Mouse (Mus musculus) forebrain, embryonic 16.5 days (tissue): Measurements from ENCODE around the gene Pla2g4d. TPM values are rescaled to one million over a fixed set of nuclear protein-coding genes. Genes with fewer than 3 reads are reported as not detected.

ENCODE experiments used
- ATAC-seq: fragments of 200-750 bp; cut with Nextera tagmentation; 2 replicates; pipeline ENCODE4 v1.8.0; 2017; ENCODE audit warnings: mild to moderate bottlenecking, moderate library complexity
- H3K27ac ChIP-seq: fragments of 300-500 bp; sonication (generic); 2 replicates; pipeline ENCODE4 v1.5.1; 2014; ENCODE audit warnings: low read length, control low read depth
- H3K27me3 ChIP-seq: fragments of 300-500 bp; sonication (generic); replicated peaks from 2 replicates; pipeline ENCODE4 v1.6.1; 2014; ENCODE audit warnings: low read length; ENCODE audit not compliant: control insufficient read depth, insufficient read depth
- H3K36me3 ChIP-seq: fragments of 300-500 bp; sonication (generic); 2 replicates; pipeline ENCODE4 v1.6.1; 2014; ENCODE audit not compliant: control insufficient read depth, insufficient read depth
- H3K4me1 ChIP-seq: fragments of 300-500 bp; sonication (generic); replicated peaks from 2 replicates; pipeline ENCODE4 v1.6.1; 2014; ENCODE audit warnings: low read length; ENCODE audit not compliant: control insufficient read depth, insufficient read depth
- H3K4me2 ChIP-seq: fragments of 300-500 bp; sonication (generic); 2 replicates; pipeline ENCODE4 v1.6.1; 2014; ENCODE audit warnings: mild to moderate bottlenecking, low read length, control low read depth
- H3K4me3 ChIP-seq: fragments of 300-500 bp; sonication (generic); replicated peaks from 2 replicates; pipeline ENCODE4 v1.5.1; 2014; ENCODE audit warnings: mild to moderate bottlenecking, low read length, control low read depth
- H3K9ac ChIP-seq: fragments of 300-500 bp; sonication (generic); replicated peaks from 2 replicates; pipeline ENCODE4 v1.6.1; 2014; ENCODE audit warnings: low read depth, low read length, control low read depth
- H3K9me3 ChIP-seq: fragments of 300-500 bp; sonication (generic); 2 replicates; pipeline ENCODE4 v1.6.1; 2016; ENCODE audit warnings: low read length; ENCODE audit not compliant: control insufficient read depth
- WGBS: fragments of 180-500 bp; shearing (Covaris S2); extraction: QIAGEN DNeasy Blood & Tissue Kit; methylation state at CpG from one replicate; pipeline ENCODE4 v1.1.7; 2014; 5-methylcytosine and 5-hydroxymethylcytosine counted together
- polyA plus RNA-seq: library from polyadenylated mRNA; unstranded; fragments of >200 nt; fragmentation: Nextera tagmentation; extraction: Ambion mirVana; gene quantifications from 2 replicates; pipeline ENCODE4 v1.2.1, GENCODE M21; 2015

The Pla2g4d gene
- polyA plus RNA-seq, 1 experiment from 2014 or later: not detected

DNA sequence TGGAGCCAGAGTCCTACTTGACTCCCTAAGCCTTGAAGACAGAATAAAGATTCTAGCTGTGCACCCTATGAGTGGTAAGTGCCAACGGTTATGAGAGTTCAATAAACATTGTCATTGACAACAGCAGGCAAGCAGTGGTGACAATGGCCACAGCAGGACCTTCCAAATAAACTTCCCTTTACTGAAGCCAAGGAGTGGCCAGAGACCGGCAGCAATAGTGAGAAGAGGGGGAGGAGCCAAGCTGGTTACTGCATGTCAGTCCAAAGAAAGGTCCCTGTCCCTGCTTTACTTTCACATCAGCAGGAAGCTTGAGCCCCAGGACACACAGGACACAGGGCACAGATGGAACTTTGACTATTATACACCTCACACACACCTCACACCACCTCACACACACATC is 7.2 kb upstream of the Pla2g4d start:
- H3K9ac ChIP-seq: no peak overlapping the region
- 8% methylated on average over 2 of the region's 2 CpGs for WGBS
- H3K4me2 ChIP-seq: no peak overlapping the region
- no peak overlapping the region for H3K4me3 ChIP-seq
- no peaks in the 10 kb centered on the region for H3K4me1 ChIP-seq
- no peaks in the 10 kb centered on the region for H3K9me3 ChIP-seq
- H3K27ac ChIP-seq: no peak overlapping the region
- ATAC-seq: no peak
- H3K27me3 ChIP-seq: no peaks in the 10 kb centered on the region
- no peaks in the 10 kb centered on the region for H3K36me3 ChIP-seq

DNA sequence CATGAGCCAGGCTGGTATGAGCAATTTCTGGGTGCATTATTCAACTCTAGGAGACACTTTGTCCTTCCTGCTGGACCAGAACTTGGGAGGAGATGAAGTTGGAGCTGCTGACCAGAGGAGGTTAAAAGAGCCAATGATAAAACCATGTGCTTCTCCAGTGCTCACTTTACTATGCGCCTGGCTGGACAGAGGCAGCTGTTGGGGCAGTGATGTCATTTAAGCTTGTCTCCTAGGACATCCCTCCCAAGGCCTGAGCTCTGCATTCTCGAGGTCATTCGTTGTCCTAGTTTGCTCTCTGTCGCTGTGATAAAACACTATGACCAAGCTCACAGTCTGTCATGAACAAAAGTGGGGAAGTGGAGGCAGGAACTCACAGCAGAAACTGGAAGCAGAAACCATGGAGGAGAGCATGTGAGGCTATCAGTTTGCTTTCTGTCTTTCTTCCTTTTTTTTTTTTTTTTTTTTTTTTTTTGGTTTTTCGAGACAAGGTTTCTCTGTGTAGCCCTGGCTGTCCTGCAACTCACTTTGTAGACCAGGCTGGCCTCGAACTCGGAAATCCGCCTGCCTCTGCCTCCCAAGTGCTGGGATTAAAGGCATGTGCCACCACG is 2.6 kb upstream of the Pla2g4d start:
- Histone ChIP-seq H3K27me3 (no peaks in the 10 kb centered on the region), H3K9me3 (no peaks in the 10 kb centered on the region), H3K27ac (no peak overlapping the region), H3K4me3 (no peak overlapping the region), H3K4me1 (no peaks in the 10 kb centered on the region), H3K9ac (no peak overlapping the region), H3K4me2 (no peak overlapping the region), H3K36me3 (no peaks in the 10 kb centered on the region)
- ATAC-seq: no peak
- WGBS: 92% methylated on average over 8 of the region's 9 CpGs

DNA sequence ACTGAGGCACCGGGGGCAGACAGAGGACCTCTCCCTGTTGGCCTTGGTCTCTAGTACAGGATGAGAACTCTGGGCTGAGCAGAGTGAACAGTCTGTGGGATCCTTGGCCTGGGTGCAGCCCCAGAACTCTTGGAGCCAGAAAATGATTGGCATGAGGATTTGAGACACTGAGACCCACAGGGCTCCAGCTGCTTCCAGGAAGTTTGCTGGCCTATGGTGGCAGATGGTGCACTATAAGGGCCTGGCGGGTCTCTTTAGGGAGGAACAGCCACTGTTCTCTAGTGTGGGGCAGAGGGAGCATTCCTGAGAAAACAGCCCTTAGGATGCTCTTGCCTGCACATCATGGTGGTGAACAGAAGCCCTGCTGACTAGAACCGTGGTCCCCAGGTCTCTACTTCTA is 596 bp downstream of the Pla2g4d start:
- Histone ChIP-seq H3K4me2 (no peak overlapping the region), H3K36me3 (no peaks in the 10 kb centered on the region), H3K4me1 (no peaks in the 10 kb centered on the region), H3K9me3 (no peaks in the 10 kb centered on the region), H3K9ac (no peak overlapping the region), H3K27me3 (no peaks in the 10 kb centered on the region), H3K4me3 (no peak overlapping the region), H3K27ac (no peak overlapping the region)
- ATAC-seq: no peak
- 82% methylated on average over 3 of the region's 3 CpGs for WGBS

DNA sequence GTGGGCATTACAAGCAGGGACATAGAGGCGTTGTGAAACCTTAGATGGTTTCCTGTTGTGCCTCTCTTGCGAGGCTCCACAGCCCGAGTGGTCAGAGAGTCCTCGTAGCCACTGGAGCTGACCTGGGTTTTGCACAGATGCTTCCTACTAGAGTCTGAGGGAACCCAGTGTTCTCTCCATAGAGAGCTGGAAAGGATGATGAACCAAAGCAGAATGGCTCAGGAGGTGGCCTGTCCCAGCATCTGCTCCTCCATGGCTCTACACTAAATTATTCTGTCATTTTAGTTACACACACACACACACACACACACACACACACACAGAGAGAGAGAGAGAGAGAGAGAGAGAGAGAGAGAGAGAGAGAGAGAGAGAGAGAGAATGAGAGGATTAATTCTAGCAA is 3.4 kb downstream of the Pla2g4d start:
- 87% methylated on average over 4 of the region's 4 CpGs for WGBS
- H3K4me2 ChIP-seq: no peak overlapping the region
- no peaks in the 10 kb centered on the region for H3K27me3 ChIP-seq
- no peaks in the 10 kb centered on the region for H3K9me3 ChIP-seq
- no peak for ATAC-seq
- no peak overlapping the region for H3K27ac ChIP-seq
- no peak overlapping the region for H3K4me3 ChIP-seq
- H3K9ac ChIP-seq: no peak overlapping the region
- H3K36me3 ChIP-seq: no peaks in the 10 kb centered on the region
- no peaks in the 10 kb centered on the region for H3K4me1 ChIP-seq

DNA sequence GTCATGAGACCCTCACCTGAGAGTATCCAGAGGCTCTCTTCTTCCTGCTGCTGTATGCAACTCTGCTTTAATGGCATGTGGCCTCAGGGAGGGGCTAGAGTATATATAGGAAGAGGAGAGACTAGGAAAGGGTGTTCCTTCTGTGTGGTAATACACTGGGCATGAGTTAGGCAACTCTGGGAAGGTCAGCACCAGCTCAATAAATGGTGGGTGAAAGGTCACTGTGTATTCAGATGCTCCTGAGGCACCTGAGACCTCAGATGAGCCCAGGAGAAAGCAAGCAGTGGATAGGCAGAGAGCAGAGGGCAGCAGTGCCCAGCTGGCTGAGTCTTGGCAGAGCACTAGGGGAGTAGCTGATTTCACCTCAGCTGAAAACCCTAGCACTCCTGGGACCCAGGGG is 4.3 kb downstream of the Pla2g4d start:
- Histone ChIP-seq H3K4me1 (no peaks in the 10 kb centered on the region), H3K4me3 (no peak overlapping the region), H3K36me3 (no peaks in the 10 kb centered on the region), H3K4me2 (no peak overlapping the region), H3K9me3 (no peaks in the 10 kb centered on the region), H3K27me3 (no peaks in the 10 kb centered on the region), H3K27ac (no peak overlapping the region), H3K9ac (no peak overlapping the region)
- ATAC-seq: no peak

DNA sequence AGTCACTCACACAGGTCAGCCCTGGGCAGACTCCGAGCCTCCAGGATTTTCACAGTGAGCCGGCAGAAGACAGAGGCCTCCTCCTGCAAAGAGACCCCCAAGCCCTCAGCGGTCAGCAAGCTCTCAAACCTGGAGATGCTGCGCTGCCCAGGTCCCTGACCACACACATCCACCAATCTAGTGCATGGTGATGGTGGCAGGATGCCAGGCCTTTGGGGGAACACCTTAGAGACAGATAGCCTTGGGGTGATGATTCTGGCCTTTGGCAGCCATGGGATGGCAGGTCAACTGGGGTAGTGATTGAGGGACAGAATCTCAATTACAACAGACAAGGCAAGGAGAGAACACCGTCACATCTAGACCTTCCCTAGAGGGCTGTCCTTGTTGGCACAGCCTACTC is 4.9 kb downstream of the Pla2g4d start:
- H3K9ac ChIP-seq: no peak overlapping the region
- H3K4me2 ChIP-seq: no peak overlapping the region
- no peaks in the 10 kb centered on the region for H3K4me1 ChIP-seq
- H3K27ac ChIP-seq: no peak overlapping the region
- H3K4me3 ChIP-seq: no peak overlapping the region
- 89% methylated on average over 5 of the region's 5 CpGs for WGBS
- H3K9me3 ChIP-seq: no peaks in the 10 kb centered on the region
- no peaks in the 10 kb centered on the region for H3K36me3 ChIP-seq
- no peak for ATAC-seq
- H3K27me3 ChIP-seq: no peaks in the 10 kb centered on the region

DNA sequence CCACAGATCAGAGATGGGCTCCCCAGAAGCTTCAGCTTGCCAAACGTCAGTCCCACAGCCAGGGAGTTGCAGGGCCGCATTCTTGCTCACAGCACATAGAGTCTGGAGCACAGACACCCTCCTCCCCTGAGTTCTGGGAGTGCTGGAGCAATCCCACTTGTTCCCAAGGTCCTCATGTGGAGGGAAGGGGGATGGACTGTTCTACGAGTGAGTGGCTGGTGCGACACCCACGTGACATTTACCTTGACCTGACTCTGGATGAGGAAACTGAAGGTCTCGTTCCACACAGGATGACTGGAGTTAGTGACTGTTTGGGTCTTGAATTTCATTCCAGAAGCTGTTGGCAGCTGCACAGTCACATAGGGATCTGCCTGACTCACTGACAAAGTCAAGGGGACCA is 5.4 kb downstream of the Pla2g4d start:
- Histone ChIP-seq H3K4me2 (no peak overlapping the region), H3K9ac (no peak overlapping the region), H3K4me3 (no peak overlapping the region), H3K4me1 (no peaks in the 10 kb centered on the region), H3K27me3 (no peaks in the 10 kb centered on the region), H3K36me3 (no peaks in the 10 kb centered on the region), H3K9me3 (no peaks in the 10 kb centered on the region), H3K27ac (no peak overlapping the region)
- 57% methylated on average over 6 of the region's 6 CpGs for WGBS
- ATAC-seq: no peak

DNA sequence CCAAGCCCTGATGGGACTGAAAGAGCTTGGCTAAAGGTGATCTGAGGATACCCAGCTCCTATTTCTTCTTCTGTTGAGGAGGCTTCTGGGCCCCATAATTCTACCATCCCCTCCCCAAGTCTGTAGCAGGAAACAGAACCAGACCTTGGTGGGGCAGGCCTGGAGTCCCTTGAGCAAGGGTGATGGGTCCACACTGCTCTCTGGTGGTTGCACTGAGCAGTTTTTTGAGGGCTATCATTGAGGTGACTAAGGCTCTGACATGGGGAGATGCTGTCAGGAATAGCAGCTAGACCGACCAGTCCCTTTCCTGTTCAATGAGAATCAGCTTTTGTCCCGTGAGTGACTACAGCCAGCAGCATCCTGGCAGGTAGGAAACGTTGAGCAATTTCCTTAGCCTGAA is 7.8 kb downstream of the Pla2g4d start:
- 59% methylated on average over 3 of the region's 3 CpGs for WGBS

DNA sequence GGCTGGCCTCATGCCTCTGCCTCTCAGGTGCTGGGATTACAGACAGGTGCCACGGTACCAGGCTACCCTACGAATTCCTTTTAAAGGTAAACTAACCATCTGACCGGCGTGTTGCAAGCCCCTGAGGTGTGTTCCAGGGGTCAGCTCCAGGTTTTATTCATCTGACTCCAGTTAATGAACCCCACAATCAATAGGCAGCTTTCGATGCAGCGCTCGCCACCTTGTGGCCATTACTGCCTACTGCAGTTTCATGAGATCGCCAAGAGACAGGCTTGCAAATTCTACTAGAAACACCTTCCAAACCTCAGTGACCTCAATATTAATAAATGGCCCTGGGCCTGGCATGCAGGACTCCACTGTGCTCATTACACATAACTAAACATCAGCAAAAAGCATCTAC is 9.0 kb downstream of the Pla2g4d start:
- no peaks in the 10 kb centered on the region for H3K4me1 ChIP-seq
- H3K27ac ChIP-seq: no peak overlapping the region
- H3K4me3 ChIP-seq: no peak overlapping the region
- no peaks in the 10 kb centered on the region for H3K27me3 ChIP-seq
- H3K4me2 ChIP-seq: no peak overlapping the region
- ATAC-seq: no peak
- H3K36me3 ChIP-seq: no peaks in the 10 kb centered on the region
- H3K9ac ChIP-seq: no peak overlapping the region
- no peaks in the 10 kb centered on the region for H3K9me3 ChIP-seq
- 17% methylated on average over 8 of the region's 8 CpGs for WGBS

More for the DNA sequence above, 7.8 kb downstream of the Pla2g4d start:
- H3K4me2 ChIP-seq: no peak overlapping the region
- H3K27ac ChIP-seq: no peak overlapping the region
- no peak for ATAC-seq
- H3K4me3 ChIP-seq: no peak overlapping the region
- H3K4me1 ChIP-seq: no peaks in the 10 kb centered on the region
- no peaks in the 10 kb centered on the region for H3K27me3 ChIP-seq
- H3K36me3 ChIP-seq: no peaks in the 10 kb centered on the region
- no peaks in the 10 kb centered on the region for H3K9me3 ChIP-seq
- H3K9ac ChIP-seq: no peak overlapping the region

DNA sequence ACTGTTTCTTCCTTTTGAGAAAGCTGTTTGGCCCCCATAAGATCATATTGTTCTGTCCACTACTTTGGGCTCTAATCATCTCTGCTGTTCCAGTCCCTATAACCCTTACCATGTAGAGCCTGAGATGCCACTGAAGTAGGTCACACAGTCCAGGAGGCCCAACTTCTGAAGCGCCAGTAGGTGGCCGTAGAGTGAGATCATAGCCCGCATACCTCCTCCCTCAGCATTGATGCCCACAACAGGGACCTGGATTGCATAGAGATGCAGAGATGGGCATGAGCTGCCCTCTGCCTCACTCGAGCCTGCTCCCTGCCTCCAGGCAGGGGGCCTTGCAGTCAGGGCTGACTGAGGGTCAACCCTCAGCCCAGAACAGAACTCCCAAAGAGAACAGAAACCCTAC is 12.0 kb downstream of the Pla2g4d start:
- Histone ChIP-seq H3K36me3 (no peaks in the 10 kb centered on the region), H3K9ac (no peak overlapping the region), H3K27me3 (no peaks in the 10 kb centered on the region), H3K9me3 (no peaks in the 10 kb centered on the region), H3K4me3 (no peak overlapping the region), H3K4me2 (no peak overlapping the region), H3K27ac (no peak overlapping the region), H3K4me1 (no peaks in the 10 kb centered on the region)
- 78% methylated on average over 4 of the region's 4 CpGs for WGBS
- no peak for ATAC-seq
